Mouse (Mus musculus) bone marrow macrophage, adult 2 months (primary cell): ENCODE measurements at regions not wholly inside any gene's neighbourhood (a gene's known extent, or its start where the extent isn't known, plus 50 kb on each side); places are given as distances from the start of the nearest gene placed in this dataset.

ENCODE experiments used
- CTCF ChIP-seq: IDR thresholded peaks from 2 replicates; pipeline ENCODE4 v1.5.1; 2012; ENCODE audit warnings: low read depth, mild to moderate bottlenecking, low read length, moderate library complexity
- POLR2A ChIP-seq: IDR thresholded peaks from 2 replicates; pipeline ENCODE4 v1.6.1; 2012; ENCODE audit warnings: mild to moderate bottlenecking, low read depth, low read length, borderline replicate concordance

- TF ChIP-seq CTCF: no peak
- TF ChIP-seq POLR2A: no peak
Measured at GRCm38 (mm10) chr5:133683021-133683420, 416.5 kb upstream of the Castor2 start.
